Mouse (Mus musculus) midbrain, postnatal 0 days (tissue): ENCODE data around the gene Vmn2r88. TPM values are rescaled to one million over a fixed set of nuclear protein-coding genes. Genes with fewer than 3 reads are reported as not detected.
"Not testable (repeated sequence)": the region's sequence is repeated elsewhere in the genome, so short reads cannot be mapped to it uniquely, and the experiment has no call there.

Source experiments
- ATAC-seq: fragments of 200-750 bp; cut with Nextera tagmentation; 2 replicates; pipeline ENCODE4 v1.8.0; 2017; ENCODE audit warnings: moderate number of reproducible peaks, mild to moderate bottlenecking, moderate TSS enrichment, moderate library complexity; ENCODE audit not compliant: low FRiP score
- DNase-seq: peaks from one replicate; pipeline ENCODE4 v3.0.0-alpha.2; 2015; ENCODE audit warnings: low spot score
- H3K27ac ChIP-seq: fragments of 300-500 bp; sonication (generic); 2 replicates; pipeline ENCODE4 v1.5.1; 2014; ENCODE audit warnings: low read depth, mild to moderate bottlenecking, low read length, mixed read lengths
- H3K27me3 ChIP-seq: fragments of 300-500 bp; sonication (generic); 2 replicates; pipeline ENCODE4 v1.6.1; 2014; ENCODE audit warnings: low read length, control low read depth, mixed read lengths; ENCODE audit not compliant: insufficient read depth
- H3K36me3 ChIP-seq: fragments of 300-500 bp; sonication (generic); 2 replicates; pipeline ENCODE4 v1.6.1; 2014; ENCODE audit warnings: low read length, control low read depth, mixed read lengths; ENCODE audit not compliant: insufficient read depth
- H3K4me1 ChIP-seq: fragments of 300-500 bp; sonication (generic); 2 replicates; pipeline ENCODE4 v1.6.1; 2014; ENCODE audit warnings: mild to moderate bottlenecking, control low read depth, antibody characterized with exemption, low read length, mixed read lengths; ENCODE audit not compliant: insufficient read depth
- H3K4me2 ChIP-seq: fragments of 300-500 bp; sonication (generic); 2 replicates; pipeline ENCODE4 v1.6.1; 2014; ENCODE audit warnings: low read depth, mild to moderate bottlenecking, low read length, mixed read lengths; ENCODE audit not compliant: poor library complexity, severe bottlenecking
- H3K4me3 ChIP-seq: fragments of 300-500 bp; sonication (generic); 2 replicates; pipeline ENCODE4 v1.5.1; 2014; ENCODE audit warnings: low read depth, mild to moderate bottlenecking, low read length, moderate library complexity
- H3K9ac ChIP-seq: fragments of 300-500 bp; sonication (generic); replicated peaks from 2 replicates; pipeline ENCODE4 v1.6.1; 2014; ENCODE audit warnings: mild to moderate bottlenecking, low read length, moderate library complexity, mixed read lengths; ENCODE audit not compliant: poor library complexity, severe bottlenecking
- H3K9me3 ChIP-seq: fragments of 300-500 bp; sonication (generic); 2 replicates; pipeline ENCODE4 v1.6.1; 2016; ENCODE audit warnings: low read length, control low read depth
- CTCF ChIP-seq: IDR thresholded peaks from 2 replicates; pipeline ENCODE4 v1.5.1; 2016; ENCODE audit warnings: antibody characterized with exemption, mild to moderate bottlenecking
- WGBS: fragments of 180-500 bp; shearing (Covaris S2); extraction: QIAGEN DNeasy Blood & Tissue Kit; methylation state at CpG from one replicate; pipeline ENCODE4 v1.1.7; 2014; 5-methylcytosine and 5-hydroxymethylcytosine counted together
- polyA plus RNA-seq: library from polyadenylated mRNA; unstranded; fragments of >200 nt; fragmentation: Nextera tagmentation; extraction: Ambion mirVana; gene quantifications from 2 replicates; pipeline ENCODE4 v1.2.1, GENCODE M21; 2015
- total RNA-seq: library from RNA; depleted of rRNA; stranded (reverse); fragments of >200 nt; gene quantifications from 2 replicates; pipeline ENCODE4 v1.2.3, GENCODE M21; 2014; rRNA removed

Vmn2r88 gene
- total and polyA plus RNA-seq, 2 experiments from 2014 or later, result not detected

- H3K27me3 ChIP-seq, result no peaks in the 10 kb centered on the region
- H3K27ac ChIP-seq, result no peak overlapping the region
- no peaks in the 10 kb centered on the region for H3K9me3 ChIP-seq
- 97% methylated on average over 9 of the region's 9 CpGs for WGBS
- H3K9ac ChIP-seq, result no peak overlapping the region
- DNase-seq (no peak), ATAC-seq (no peak)
- no peaks in the 10 kb centered on the region for H3K4me1 ChIP-seq
- no peaks in the 10 kb centered on the region for H3K36me3 ChIP-seq
- no peak overlapping the region for H3K4me3 ChIP-seq
- no peak overlapping the region for H3K4me2 ChIP-seq
- no peak for TF ChIP-seq CTCF
These were observed 22.4 kb upstream of the Vmn2r88 start for GRCm38 (mm10) chr14:51388222-51388621.

GRCm38 (mm10) chr14:51423885-51424284 lies 13.3 kb downstream of the Vmn2r88 start:
- H3K36me3 ChIP-seq, result no peaks in the 10 kb centered on the region
- no peak overlapping the region for H3K9ac ChIP-seq
- no peak overlapping the region for H3K4me2 ChIP-seq
- H3K27ac ChIP-seq, result no peak overlapping the region
- H3K9me3 ChIP-seq, result no peaks in the 10 kb centered on the region
- no peak for ATAC-seq
- no peak overlapping the region for H3K4me3 ChIP-seq
- TF ChIP-seq CTCF, result no peak
- 69% methylated on average over 2 of the region's 2 CpGs for WGBS
- H3K27me3 ChIP-seq, result no peaks in the 10 kb centered on the region
- no peaks in the 10 kb centered on the region for H3K4me1 ChIP-seq
- DNase-seq, result no peak

GRCm38 (mm10) chr14:51430138-51430537 lies 19.5 kb downstream of the Vmn2r88 start:
- not testable (repeated sequence) for H3K4me2 ChIP-seq, DNase-seq, ATAC-seq

GRCm38 (mm10) chr14:51434546-51434945 lies 23.9 kb downstream of the Vmn2r88 start:
- TF ChIP-seq CTCF, result no peak
- H3K36me3 ChIP-seq, result no peaks in the 10 kb centered on the region
- H3K4me2 ChIP-seq, result no peak overlapping the region
- H3K9me3 ChIP-seq, result peaks cover 11% of the 10 kb centered on the region
- ATAC-seq (0 out of 2 replicates have a peak, but pooled peaks have one; percentile 16), DNase-seq (no peak)
- no peaks in the 10 kb centered on the region for H3K4me1 ChIP-seq
- WGBS, result 95% methylated on average over 16 of the region's 16 CpGs
- H3K4me3 ChIP-seq, result no peak overlapping the region
- H3K9ac ChIP-seq, result no peak overlapping the region
- H3K27ac ChIP-seq, result no peak overlapping the region
- no peaks in the 10 kb centered on the region for H3K27me3 ChIP-seq

More at GRCm38 (mm10) chr14:51430138-51430537, 19.5 kb downstream of the Vmn2r88 start:
- not testable (repeated sequence) for H3K27ac ChIP-seq, H3K9ac ChIP-seq, H3K4me1 ChIP-seq, H3K27me3 ChIP-seq, H3K36me3 ChIP-seq, H3K9me3 ChIP-seq, H3K4me3 ChIP-seq

- no peak for TF ChIP-seq CTCF
- ATAC-seq (0 out of 2 replicates have a peak, but pooled peaks have one; percentile 5), DNase-seq (no peak)
- 96% methylated on average over 26 of the region's 26 CpGs for WGBS
- H3K4me1 ChIP-seq, result no peaks in the 10 kb centered on the region
- peaks cover 11% of the 10 kb centered on the region for H3K9me3 ChIP-seq
- no peaks in the 10 kb centered on the region for H3K36me3 ChIP-seq
- no peak overlapping the region for H3K4me2 ChIP-seq
- no peak overlapping the region for H3K4me3 ChIP-seq
- no peaks in the 10 kb centered on the region for H3K27me3 ChIP-seq
- no peak overlapping the region for H3K9ac ChIP-seq
- no peak overlapping the region for H3K27ac ChIP-seq
These were observed 24.4 kb downstream of the Vmn2r88 start for GRCm38 (mm10) chr14:51435020-51435419.

- Histone ChIP-seq H3K9ac (no peak overlapping the region), H3K4me3 (no peak overlapping the region), H3K27me3 (no peaks in the 10 kb centered on the region), H3K4me2 (no peak overlapping the region), H3K9me3 (peaks cover 11% of the 10 kb centered on the region), H3K4me1 (no peaks in the 10 kb centered on the region), H3K36me3 (no peaks in the 10 kb centered on the region), H3K27ac (no peak overlapping the region)
- DNase-seq (no peak), ATAC-seq (no peak)
- WGBS, result 76% methylated on average over 4 of the region's 4 CpGs
- no peak for TF ChIP-seq CTCF
These were observed 28.3 kb downstream of the Vmn2r88 start for GRCm38 (mm10) chr14:51438955-51439354.

GRCm38 (mm10) chr14:51451557-51451956 lies 40.9 kb downstream of the Vmn2r88 start, which contains the start of gene Vmn2r89:
Gene Vmn2r89 (plus strand): TSS chr14:51451857.
- not testable (repeated sequence) for H3K9me3 ChIP-seq, H3K9ac ChIP-seq, H3K4me2 ChIP-seq, H3K27ac ChIP-seq, H3K36me3 ChIP-seq, ATAC-seq, DNase-seq, H3K4me1 ChIP-seq, H3K27me3 ChIP-seq, H3K4me3 ChIP-seq
- 68% methylated on average over 2 of the region's 2 CpGs for WGBS

Other genes starting within 250 kb of the Vmn2r88 start
- not detected in 2 replicates for gene Rnase2b, start 248.6 kb upstream of the Vmn2r88 start, total RNA-seq
- not detected in 2 replicates for gene Rnase2b, start 248.6 kb upstream of the Vmn2r88 start, polyA plus RNA-seq
- not detected in 2 replicates for gene Ang2, start 211.7 kb upstream of the Vmn2r88 start, total RNA-seq
- gene Ang2, start 211.7 kb upstream of the Vmn2r88 start, polyA plus RNA-seq, result not detected in 2 replicates
- not detected in 2 replicates for gene Ear14, start 207.4 kb upstream of the Vmn2r88 start, total RNA-seq
- not detected in 2 replicates for gene Ear14, start 207.4 kb upstream of the Vmn2r88 start, polyA plus RNA-seq
- gene Rnase2a, start 154.7 kb upstream of the Vmn2r88 start, total RNA-seq, result not detected in 2 replicates
- gene Rnase2a, start 154.7 kb upstream of the Vmn2r88 start, polyA plus RNA-seq, result not detected in 2 replicates
- gene Gm7247, start 49.1 kb upstream of the Vmn2r88 start, total RNA-seq, result not detected in 2 replicates
- not detected in 2 replicates for gene Gm7247, start 49.1 kb upstream of the Vmn2r88 start, polyA plus RNA-seq
- 0.05 TPM in 1 of 2 replicates, not detected in the other for gene Vmn2r89, start 41.0 kb downstream of the Vmn2r88 start, total RNA-seq
- gene Vmn2r89, start 41.0 kb downstream of the Vmn2r88 start, polyA plus RNA-seq, result not detected in 2 replicates
- not detected in 2 replicates for gene Gm5622, start 142.0 kb downstream of the Vmn2r88 start, total RNA-seq
- gene Gm5622, start 142.0 kb downstream of the Vmn2r88 start, polyA plus RNA-seq, result not detected in 2 replicates
- not detected in 2 replicates for gene Gm17175, start 163.2 kb downstream of the Vmn2r88 start, total RNA-seq
- not detected in 2 replicates for gene Gm17175, start 163.2 kb downstream of the Vmn2r88 start, polyA plus RNA-seq
- not detected in 2 replicates for gene Gm17174, start 181.3 kb downstream of the Vmn2r88 start, total RNA-seq
- gene Gm17174, start 181.3 kb downstream of the Vmn2r88 start, polyA plus RNA-seq, result not detected in 2 replicates
- gene Gm17078, start 200.5 kb downstream of the Vmn2r88 start, total RNA-seq, result not detected in 2 replicates
- not detected in 2 replicates for gene Gm17078, start 200.5 kb downstream of the Vmn2r88 start, polyA plus RNA-seq
- not detected in 2 replicates for gene Gm4181, start 224.8 kb downstream of the Vmn2r88 start, total RNA-seq
- not detected in 2 replicates for gene Gm4181, start 224.8 kb downstream of the Vmn2r88 start, polyA plus RNA-seq